Mouse (Mus musculus) ZHBTc4 (cell line): Measurements from ENCODE around the gene Zfp433.
A peak's percentile ranks its signal among the peaks of the same experiment; 100 is the strongest.
"Not testable (repeated sequence)": the region's sequence is repeated elsewhere in the genome, so short reads cannot be mapped to it uniquely, and the experiment has no call there.

Source experiments
- DNase-seq: peaks from one replicate; pipeline ENCODE4 v3.0.0-alpha.2; 2011; ENCODE audit warnings: low read depth, low spot score

The Zfp433 gene

DNA sequence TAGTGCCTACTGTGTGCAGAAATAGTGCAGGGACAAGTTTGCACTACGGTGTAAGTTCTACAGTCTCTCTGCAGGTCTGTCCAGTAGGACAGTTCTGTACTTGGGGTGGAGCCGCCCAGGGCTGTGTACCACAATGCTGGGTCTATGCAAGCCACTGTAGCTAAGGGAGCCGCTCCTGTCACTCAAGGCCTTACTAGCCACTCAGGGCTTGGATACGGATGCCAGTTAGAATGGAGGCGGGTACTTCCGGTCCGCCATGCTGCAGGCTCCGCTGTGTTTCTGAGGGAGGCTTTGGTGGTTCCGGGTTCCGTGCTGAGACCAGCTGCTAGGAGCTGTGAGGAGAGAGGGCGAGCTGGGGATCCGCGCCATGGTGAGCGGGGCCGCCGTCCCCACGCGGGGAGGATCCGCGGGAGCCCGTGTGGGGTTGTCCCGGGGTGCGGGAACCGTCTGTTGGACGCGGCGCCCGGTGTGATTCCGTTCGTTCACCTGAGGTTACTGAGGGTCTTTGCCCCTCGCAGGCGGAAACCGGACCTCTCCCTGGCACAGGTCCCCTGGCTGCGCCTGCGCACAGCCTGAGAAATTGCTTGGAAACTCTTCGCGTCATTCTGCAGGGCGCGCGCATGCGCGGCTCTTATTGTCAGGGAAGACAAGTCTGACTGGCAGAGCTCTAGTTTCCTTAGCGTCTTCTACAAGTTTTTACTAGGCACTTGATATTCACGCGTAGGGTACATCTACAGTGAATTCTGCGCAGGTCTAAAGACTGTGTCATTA is at the start of gene Zfp433:
Gene Zfp433 (plus strand): TSS at position 295 of the 771 bp plus-strand sequence.
- DNase-seq = not testable (repeated sequence)

- DNase-seq = peak; percentile 92
These were observed 49.4 kb upstream of the Zfp433 start for GRCm38 (mm10) chr10:81655178-81655577.

DNA sequence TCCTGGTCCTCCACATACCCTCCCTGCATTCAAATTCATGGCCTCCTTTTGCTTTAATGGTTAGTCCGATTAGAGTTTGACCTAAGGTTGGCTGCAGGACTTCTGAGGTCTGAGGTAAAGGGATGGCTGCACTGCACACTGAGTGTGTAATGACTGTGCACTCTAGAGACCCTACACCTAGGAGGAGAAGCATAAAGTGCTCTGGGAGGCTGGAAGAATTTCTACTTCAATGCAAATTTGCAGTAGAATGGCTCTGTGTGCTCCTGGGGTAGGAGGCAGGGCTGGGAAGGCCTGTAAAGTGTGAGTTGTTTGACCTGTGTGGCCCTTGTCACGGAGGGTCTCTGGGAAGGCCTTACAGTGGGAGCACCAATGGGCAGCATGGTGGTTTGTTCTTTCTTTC is 48.5 kb upstream of the Zfp433 start:
- peak; percentile 37 for DNase-seq

GRCm38 (mm10) chr10:81687114-81687513 is 17.5 kb upstream of the Zfp433 start:
- not testable (repeated sequence) for DNase-seq

DNA sequence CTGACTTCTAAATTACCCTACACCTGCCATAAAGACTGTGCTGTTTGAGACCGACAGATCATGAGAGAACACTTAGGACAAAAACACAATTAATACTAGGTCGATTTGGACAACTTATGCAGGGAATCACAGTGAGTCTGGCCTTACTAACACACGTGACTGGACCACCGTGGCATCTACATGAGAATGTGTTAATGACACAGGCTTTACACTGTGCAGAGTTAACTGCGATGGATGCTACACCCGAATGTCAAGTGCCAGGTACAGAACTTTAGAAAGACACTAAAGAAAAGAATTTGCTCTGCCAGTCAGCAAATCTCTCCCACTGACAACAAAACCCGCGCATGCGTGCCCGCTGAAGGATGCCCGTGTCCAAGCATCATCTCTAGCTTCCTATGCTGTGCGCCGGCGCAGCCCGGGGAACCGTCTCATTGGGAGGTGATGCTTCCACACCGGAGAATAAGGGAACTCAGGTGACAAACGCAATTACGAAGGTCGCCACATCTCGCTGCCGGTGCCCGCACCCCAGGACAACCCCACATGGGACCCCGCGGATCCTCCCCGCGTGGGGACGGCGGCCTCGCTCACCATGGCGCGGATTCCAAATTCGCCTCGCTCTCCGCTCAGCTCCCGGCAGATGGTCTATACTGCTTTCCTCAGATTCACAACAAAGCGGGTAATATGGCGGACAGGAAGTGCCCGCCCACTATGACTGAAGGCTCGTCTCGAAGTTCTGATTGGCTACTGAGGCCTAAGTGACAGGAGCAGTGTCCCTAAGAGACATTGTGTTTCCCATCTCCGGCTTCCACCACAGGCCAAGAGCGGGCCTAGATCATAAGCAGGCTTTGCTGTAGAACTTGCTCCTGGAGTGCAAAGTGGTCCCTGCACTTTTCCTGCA is 66.1 kb downstream of the Zfp433 start, which contains the start of gene Gm3055:
Gene Gm3055 (minus strand): TSS at position 656 of the 898 bp plus-strand sequence.
- not testable (repeated sequence) for DNase-seq

DNA sequence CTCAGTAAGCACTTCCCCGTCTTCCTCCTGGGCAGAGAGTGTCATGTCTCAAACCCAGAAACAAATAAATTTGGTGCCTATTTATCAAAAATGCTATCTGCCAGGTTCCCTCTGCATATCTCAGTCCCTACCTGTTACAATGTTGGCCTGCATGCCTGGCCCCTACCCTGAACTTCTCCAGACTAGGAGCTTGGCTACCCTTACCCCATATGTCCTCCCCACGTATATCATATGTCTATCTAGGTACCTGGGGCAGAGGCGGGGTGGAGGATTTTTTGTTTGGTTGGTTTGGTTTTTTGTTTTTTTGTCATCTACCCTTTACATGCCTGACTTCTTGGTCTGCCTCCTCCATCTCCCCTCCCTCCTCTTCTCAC is 66.8 kb downstream of the Zfp433 start:
- not testable (repeated sequence) for DNase-seq
